Mouse (Mus musculus): ENCODE results near the gene Ppp1r12a. TPM values are rescaled to one million over a fixed set of nuclear protein-coding genes. Genes with fewer than 3 reads are reported as not detected.

Gene Ppp1r12a
- total RNA-seq, 1 experiment: 106 TPM

GRCm38 (mm10) chr10:108290046-108290445, 128.1 kb downstream of the Ppp1r12a start:
- H3K36me3 ChIP-seq (ENCODE audit: control insufficient read depth, insufficient read depth, low read length, poor library complexity, severe bottlenecking): no peaks in the 10 kb centered on the region
- DNase-seq (ENCODE audit: low read depth, low spot score): no peak
- TF ChIP-seq CHD2 (IDR thresholded peaks at IDR 0.05; ENCODE audit: low read depth, low read length) (no peak), HCFC1 (IDR thresholded peaks at IDR 0.05; ENCODE audit: borderline replicate concordance, insufficient read depth, low read length) (no peak), MAFK (IDR thresholded peaks at IDR 0.05; ENCODE audit: insufficient read depth, low read depth, low read length) (no peak), ZNF384 (IDR thresholded peaks at IDR 0.05; ENCODE audit: low read depth, low read length) (no peak), ZC3H11A (IDR thresholded peaks at IDR 0.05; ENCODE audit: borderline replicate concordance, low read depth, low read length) (no peak)
- H3K9ac ChIP-seq (ENCODE audit: insufficient read depth, low read depth, low read length, poor library complexity, severe bottlenecking): peak overlapping the region; percentile 46; the same call in 1 of the 2 replicates
- H3K4me3 ChIP-seq (ENCODE audit: insufficient read depth in 1 of 2, low read depth in 1 of 2, low read length in 2 of 2, poor library complexity in 1 of 2, severe bottlenecking in 1 of 2): no peak overlapping the region
- in situ Hi-C loops (cut with MboI; ENCODE audit: low sequenced_read_pairs in 2 of 2, unreplicated experiment in 2 of 2): no loop called here
- no peaks in the 10 kb centered on the region for H3K9me3 ChIP-seq (ENCODE audit: control insufficient read depth, insufficient read depth, low read depth, low read length)
- H3K4me1 ChIP-seq (ENCODE audit: control insufficient read depth in 2 of 2, insufficient read depth in 2 of 2, low read length in 2 of 2, poor library complexity in 1 of 2): peaks cover 14 to 19% of the 10 kb centered on the region in 2 experiments
- peak overlapping the region; percentile 70; the same call in 1 of the 2 replicates for H3K27ac ChIP-seq (ENCODE audit: insufficient read depth, low read depth, low read length, poor library complexity, severe bottlenecking)

GRCm38 (mm10) chr10:108291688-108292471, 129.9 kb downstream of the Ppp1r12a start:
- H3K9me3 ChIP-seq (ENCODE audit: control insufficient read depth, insufficient read depth, low read depth, low read length): no peaks in the 10 kb centered on the region
- peaks cover 14 to 15% of the 10 kb centered on the region in 2 experiments; a peak in 3 of 4 replicates for H3K4me1 ChIP-seq (ENCODE audit: control insufficient read depth in 2 of 2, insufficient read depth in 2 of 2, low read length in 2 of 2, poor library complexity in 1 of 2)
- DNase-seq (ENCODE audit: low read depth, low spot score): no peak
- H3K4me3 ChIP-seq (ENCODE audit: insufficient read depth in 1 of 2, low read depth in 1 of 2, low read length in 2 of 2, poor library complexity in 1 of 2, severe bottlenecking in 1 of 2): no peak overlapping the region
- in situ Hi-C loops (cut with MboI; ENCODE audit: low sequenced_read_pairs in 2 of 2, unreplicated experiment in 2 of 2): no loop called here
- H3K9ac ChIP-seq (ENCODE audit: insufficient read depth, low read depth, low read length, poor library complexity, severe bottlenecking): no peak overlapping the region; the same call in 1 of the 2 replicates
- no peaks in the 10 kb centered on the region for H3K36me3 ChIP-seq (ENCODE audit: control insufficient read depth, insufficient read depth, low read length, poor library complexity, severe bottlenecking)
- H3K27ac ChIP-seq (ENCODE audit: insufficient read depth, low read depth, low read length, poor library complexity, severe bottlenecking): peak overlapping the region; percentile 81; the same call in 1 of the 2 replicates
- TF ChIP-seq HCFC1 (IDR thresholded peaks at IDR 0.05; ENCODE audit: borderline replicate concordance, insufficient read depth, low read length): no peak
- no peak for TF ChIP-seq ZC3H11A (IDR thresholded peaks at IDR 0.05; ENCODE audit: borderline replicate concordance, low read depth, low read length)
- TF ChIP-seq CHD2 (IDR thresholded peaks at IDR 0.05; ENCODE audit: low read depth, low read length): peak; percentile 56; the same call in 1 of the 2 replicates
- peak; percentile 65; the same call in 1 of the 2 replicates for TF ChIP-seq ZNF384 (IDR thresholded peaks at IDR 0.05; ENCODE audit: low read depth, low read length)
- no peak for TF ChIP-seq MAFK (IDR thresholded peaks at IDR 0.05; ENCODE audit: insufficient read depth, low read depth, low read length)

- in situ Hi-C loops (cut with MboI; ENCODE audit: low sequenced_read_pairs in 2 of 2, unreplicated experiment in 2 of 2): no loop called here
- TF ChIP-seq HCFC1 (IDR thresholded peaks at IDR 0.05; ENCODE audit: borderline replicate concordance, insufficient read depth, low read length): no peak
- no peak for TF ChIP-seq CHD2 (IDR thresholded peaks at IDR 0.05; ENCODE audit: low read depth, low read length)
- TF ChIP-seq ZC3H11A (IDR thresholded peaks at IDR 0.05; ENCODE audit: borderline replicate concordance, low read depth, low read length): no peak
- TF ChIP-seq MAFK (IDR thresholded peaks at IDR 0.05; ENCODE audit: insufficient read depth, low read depth, low read length): no peak
- TF ChIP-seq ZNF384 (IDR thresholded peaks at IDR 0.05; ENCODE audit: low read depth, low read length): no peak
- Histone ChIP-seq H3K27ac (ENCODE audit: insufficient read depth, low read depth, low read length, poor library complexity, severe bottlenecking) (peak overlapping the region; percentile 90), H3K4me3 (ENCODE audit: insufficient read depth in 1 of 2, low read depth in 1 of 2, low read length in 2 of 2, poor library complexity in 1 of 2, severe bottlenecking in 1 of 2) (peak overlapping the region in 1 of 2 experiments; percentile 33; a peak in 3 of 4 replicates), H3K36me3 (ENCODE audit: control insufficient read depth, insufficient read depth, low read length, poor library complexity, severe bottlenecking) (no peaks in the 10 kb centered on the region), H3K9me3 (ENCODE audit: control insufficient read depth, insufficient read depth, low read depth, low read length) (no peaks in the 10 kb centered on the region), H3K4me1 (ENCODE audit: control insufficient read depth in 2 of 2, insufficient read depth in 2 of 2, low read length in 2 of 2, poor library complexity in 1 of 2) (peaks cover 10 to 12% of the 10 kb centered on the region in 2 experiments; a peak in 3 of 4 replicates), H3K9ac (ENCODE audit: insufficient read depth, low read depth, low read length, poor library complexity, severe bottlenecking) (peak overlapping the region; percentile 63)
- DNase-seq (ENCODE audit: low read depth, low spot score): no peak
Observed at GRCm38 (mm10) chr10:108292651-108293050, 130.7 kb downstream of the Ppp1r12a start.

GRCm38 (mm10) chr10:108293620-108294195, 131.7 kb downstream of the Ppp1r12a start:
- DNase-seq (ENCODE audit: low read depth, low spot score): no peak
- Histone ChIP-seq H3K27ac (ENCODE audit: insufficient read depth, low read depth, low read length, poor library complexity, severe bottlenecking) (peak overlapping the region; percentile 80), H3K4me3 (ENCODE audit: insufficient read depth in 1 of 2, low read depth in 1 of 2, low read length in 2 of 2, poor library complexity in 1 of 2, severe bottlenecking in 1 of 2) (0 out of 4 replicates have a peak overlapping the region, but pooled peaks of 1 of the 2 experiments have one; percentile 14), H3K9me3 (ENCODE audit: control insufficient read depth, insufficient read depth, low read depth, low read length) (no peaks in the 10 kb centered on the region), H3K36me3 (ENCODE audit: control insufficient read depth, insufficient read depth, low read length, poor library complexity, severe bottlenecking) (no peaks in the 10 kb centered on the region), H3K9ac (ENCODE audit: insufficient read depth, low read depth, low read length, poor library complexity, severe bottlenecking) (peak overlapping the region; percentile 62; the same call in 1 of the 2 replicates), H3K4me1 (ENCODE audit: control insufficient read depth in 2 of 2, insufficient read depth in 2 of 2, low read length in 2 of 2, poor library complexity in 1 of 2) (peaks cover 5 to 13% of the 10 kb centered on the region in 2 experiments; a peak in 3 of 4 replicates)
- in situ Hi-C loops (cut with MboI; ENCODE audit: low sequenced_read_pairs in 2 of 2, unreplicated experiment in 2 of 2): no loop called here
- TF ChIP-seq CHD2 (IDR thresholded peaks at IDR 0.05; ENCODE audit: low read depth, low read length) (no peak), ZC3H11A (IDR thresholded peaks at IDR 0.05; ENCODE audit: borderline replicate concordance, low read depth, low read length) (no peak), ZNF384 (IDR thresholded peaks at IDR 0.05; ENCODE audit: low read depth, low read length) (no peak; the same call in 1 of the 2 replicates), HCFC1 (IDR thresholded peaks at IDR 0.05; ENCODE audit: borderline replicate concordance, insufficient read depth, low read length) (no peak), MAFK (IDR thresholded peaks at IDR 0.05; ENCODE audit: insufficient read depth, low read depth, low read length) (no peak)
